Mouse (Mus musculus) stomach, embryonic 16.5 days (tissue): ENCODE results near the gene Cyba. TPM values are rescaled to one million over a fixed set of nuclear protein-coding genes. Genes with fewer than 3 reads are reported as not detected.

Experiments used
- ATAC-seq: fragments of 200-750 bp; cut with Nextera tagmentation; 2 replicates; pipeline ENCODE4 v1.8.0; 2017; ENCODE audit warnings: moderate number of reproducible peaks, moderate TSS enrichment; ENCODE audit not compliant: insufficient read depth, low FRiP score
- H3K27ac ChIP-seq: fragments of 300-500 bp; sonication (generic); 2 replicates; pipeline ENCODE4 v1.5.1; 2014; ENCODE audit warnings: low read length
- H3K27me3 ChIP-seq: fragments of 300-500 bp; sonication (generic); 2 replicates; pipeline ENCODE4 v1.6.1; 2014; ENCODE audit warnings: low read length, control low read depth, mixed read lengths; ENCODE audit not compliant: control insufficient read depth, insufficient read depth
- H3K36me3 ChIP-seq: fragments of 300-500 bp; sonication (generic); 2 replicates; pipeline ENCODE4 v1.6.1; 2014; ENCODE audit warnings: low read length; ENCODE audit not compliant: control insufficient read depth, insufficient read depth
- H3K4me1 ChIP-seq: fragments of 300-500 bp; sonication (generic); 2 replicates; pipeline ENCODE4 v1.6.1; 2014; ENCODE audit warnings: low read length, control low read depth, mixed read lengths; ENCODE audit not compliant: control insufficient read depth, insufficient read depth
- H3K4me2 ChIP-seq: fragments of 300-500 bp; sonication (generic); 2 replicates; pipeline ENCODE4 v1.6.1; 2014; ENCODE audit warnings: low read depth, low read length, mixed read lengths
- H3K4me3 ChIP-seq: fragments of 300-500 bp; sonication (generic); replicated peaks from 2 replicates; pipeline ENCODE4 v1.5.1; 2014; ENCODE audit warnings: mild to moderate bottlenecking, low read length
- H3K9ac ChIP-seq: fragments of 300-500 bp; sonication (generic); 2 replicates; pipeline ENCODE4 v1.6.1; 2014; ENCODE audit warnings: low read length
- H3K9me3 ChIP-seq: fragments of 300-500 bp; sonication (generic); replicated peaks from 2 replicates; pipeline ENCODE4 v1.6.1; 2016; ENCODE audit warnings: low read length, control low read depth; ENCODE audit not compliant: control insufficient read depth
- WGBS: fragments of 180-500 bp; shearing (Covaris S2); extraction: QIAGEN DNeasy Blood & Tissue Kit; methylation state at CpG from one replicate; pipeline ENCODE4 v1.1.7; 2014; 5-methylcytosine and 5-hydroxymethylcytosine counted together
- polyA plus RNA-seq: library from polyadenylated mRNA; unstranded; fragments of >200 nt; fragmentation: Nextera tagmentation; extraction: Ambion mirVana; gene quantifications from 2 replicates; pipeline ENCODE4 v1.2.1, GENCODE M21; 2015

Cyba gene
- polyA plus RNA-seq, 1 experiment from 2014 or later, result 270 TPM

- Histone ChIP-seq H3K9me3 (no peaks in the 10 kb centered on the region), H3K36me3 (no peaks in the 10 kb centered on the region), H3K4me2 (no peak overlapping the region), H3K9ac (no peak overlapping the region), H3K27ac (no peak overlapping the region), H3K27me3 (peaks cover 19% of the 10 kb centered on the region), H3K4me1 (0 out of 2 replicates have a peak, but pooled peaks cover 6% of the 10 kb centered on the region), H3K4me3 (no peak overlapping the region)
- WGBS, result 67% methylated on average over 11 of the region's 11 CpGs
- no peak for ATAC-seq
Measured at GRCm38 (mm10) chr8:122457171-122457570, 24.4 kb upstream of the Cyba start.

- Histone ChIP-seq H3K27me3 (peaks cover 6% of the 10 kb centered on the region), H3K9me3 (no peaks in the 10 kb centered on the region), H3K4me1 (no peaks in the 10 kb centered on the region), H3K36me3 (no peaks in the 10 kb centered on the region), H3K9ac (no peak overlapping the region), H3K4me2 (no peak overlapping the region), H3K27ac (no peak overlapping the region), H3K4me3 (no peak overlapping the region)
- ATAC-seq, result no peak
- WGBS, result 83% methylated on average over 6 of the region's 6 CpGs
Measured at GRCm38 (mm10) chr8:122454409-122454808, 21.7 kb upstream of the Cyba start.

- no peaks in the 10 kb centered on the region for H3K36me3 ChIP-seq
- no peaks in the 10 kb centered on the region for H3K4me1 ChIP-seq
- no peak overlapping the region for H3K27ac ChIP-seq
- ATAC-seq, result no peak
- no peaks in the 10 kb centered on the region for H3K27me3 ChIP-seq
- H3K9ac ChIP-seq, result no peak overlapping the region
- 88% methylated on average over 10 of the region's 10 CpGs for WGBS
- no peaks in the 10 kb centered on the region for H3K9me3 ChIP-seq
- H3K4me3 ChIP-seq, result no peak overlapping the region
- no peak overlapping the region for H3K4me2 ChIP-seq
Measured at GRCm38 (mm10) chr8:122452154-122452553, 19.4 kb upstream of the Cyba start.

- Histone ChIP-seq H3K36me3 (no peaks in the 10 kb centered on the region), H3K4me1 (no peaks in the 10 kb centered on the region; the same call in 1 of the 2 replicates), H3K4me3 (no peak overlapping the region), H3K27ac (no peak overlapping the region), H3K4me2 (no peak overlapping the region), H3K27me3 (no peaks in the 10 kb centered on the region), H3K9me3 (no peaks in the 10 kb centered on the region), H3K9ac (no peak overlapping the region)
- no peak for ATAC-seq
- 55% methylated on average over 7 of the region's 7 CpGs for WGBS
Measured at GRCm38 (mm10) chr8:122451161-122451703, 18.5 kb upstream of the Cyba start.

GRCm38 (mm10) chr8:122445203-122445602 lies 12.5 kb upstream of the Cyba start:
- Histone ChIP-seq H3K9ac (no peak overlapping the region), H3K4me3 (no peak overlapping the region), H3K4me2 (peak overlapping the region; percentile 83; the same call in 1 of the 2 replicates), H3K4me1 (peaks cover 21% of the 10 kb centered on the region), H3K9me3 (no peaks in the 10 kb centered on the region), H3K27ac (no peak overlapping the region), H3K36me3 (no peaks in the 10 kb centered on the region), H3K27me3 (no peaks in the 10 kb centered on the region)
- WGBS, result 53% methylated on average over 3 of the region's 3 CpGs
- ATAC-seq, result no peak

- Histone ChIP-seq H3K4me1 (peaks cover 21% of the 10 kb centered on the region), H3K4me3 (peak overlapping the region; percentile 74), H3K9ac (peak overlapping the region; percentile 88), H3K27me3 (no peaks in the 10 kb centered on the region), H3K36me3 (0 out of 2 replicates have a peak, but pooled peaks cover 3% of the 10 kb centered on the region), H3K4me2 (peak overlapping the region; percentile 83), H3K27ac (peak overlapping the region; percentile 99), H3K9me3 (no peaks in the 10 kb centered on the region)
- WGBS, result 4% methylated on average over 19 of the region's 19 CpGs
- ATAC-seq, result peak; percentile 69
Measured at GRCm38 (mm10) chr8:122444058-122444748, 11.5 kb upstream of the Cyba start.

GRCm38 (mm10) chr8:122443262-122444006 lies 10.7 kb upstream of the Cyba start, which contains the start of gene Mvd:
Mvd (minus strand) TSS chr8:122443422.
- Histone ChIP-seq H3K36me3 (0 out of 2 replicates have a peak, but pooled peaks cover 4% of the 10 kb centered on the region), H3K4me1 (peaks cover 24% of the 10 kb centered on the region), H3K9me3 (no peaks in the 10 kb centered on the region), H3K27me3 (no peaks in the 10 kb centered on the region), H3K4me3 (peak within 1 kb of the TSS; percentile 74), H3K27ac (peak within 1 kb of the TSS; percentile 99), H3K9ac (peak within 1 kb of the TSS; percentile 88), H3K4me2 (peak within 1 kb of the TSS; percentile 89)
- WGBS, result under 1% methylated on average over 47 of the region's 47 CpGs
- ATAC-seq, result peak; percentile 97

GRCm38 (mm10) chr8:122442781-122443180 lies 10.1 kb upstream of the Cyba start:
- no peak for ATAC-seq
- peak overlapping the region; percentile 89 for H3K4me2 ChIP-seq
- 1% methylated on average over 12 of the region's 12 CpGs for WGBS
- no peaks in the 10 kb centered on the region for H3K9me3 ChIP-seq
- peaks cover 30% of the 10 kb centered on the region for H3K4me1 ChIP-seq
- peak overlapping the region; percentile 74 for H3K4me3 ChIP-seq
- H3K27me3 ChIP-seq, result no peaks in the 10 kb centered on the region
- H3K36me3 ChIP-seq, result 0 out of 2 replicates have a peak, but pooled peaks cover 4% of the 10 kb centered on the region
- H3K27ac ChIP-seq, result peak overlapping the region; percentile 63
- H3K9ac ChIP-seq, result peak overlapping the region; percentile 76

- peak overlapping the region; percentile 89 for H3K4me2 ChIP-seq
- ATAC-seq, result no peak
- peak overlapping the region; percentile 74 for H3K4me3 ChIP-seq
- peaks cover 30% of the 10 kb centered on the region for H3K4me1 ChIP-seq
- 20% methylated on average over 7 of the region's 7 CpGs for WGBS
- H3K36me3 ChIP-seq, result 0 out of 2 replicates have a peak, but pooled peaks cover 4% of the 10 kb centered on the region
- 0 out of 2 replicates have a peak overlapping the region, but pooled peaks have one; percentile 63 for H3K27ac ChIP-seq
- H3K9me3 ChIP-seq, result no peaks in the 10 kb centered on the region
- peak overlapping the region; percentile 76 for H3K9ac ChIP-seq
- H3K27me3 ChIP-seq, result no peaks in the 10 kb centered on the region
Measured at GRCm38 (mm10) chr8:122442356-122442755, 9.6 kb upstream of the Cyba start.
